Mouse (Mus musculus) adrenal gland, postnatal 4 days (tissue): ENCODE results near the gene Mcf2l. TPM values are rescaled to one million over a fixed set of nuclear protein-coding genes. Genes with fewer than 3 reads are reported as not detected.

Experiments
- DNase-seq, 2 experiments: peaks; one replicate each; pipeline ENCODE4 v3.0.0; 2021 to 2022; ENCODE audit warnings: low spot score in 2 of 2, mixed read lengths in 2 of 2
- total RNA-seq, 2 experiments: library from RNA; stranded (reverse); gene quantifications; 2 replicates each; pipeline ENCODE4 v1.2.3; 2021

The Mcf2l gene
- total RNA-seq, 2 experiments from 2014 or later: 37.7 to 49.5 TPM

DNA sequence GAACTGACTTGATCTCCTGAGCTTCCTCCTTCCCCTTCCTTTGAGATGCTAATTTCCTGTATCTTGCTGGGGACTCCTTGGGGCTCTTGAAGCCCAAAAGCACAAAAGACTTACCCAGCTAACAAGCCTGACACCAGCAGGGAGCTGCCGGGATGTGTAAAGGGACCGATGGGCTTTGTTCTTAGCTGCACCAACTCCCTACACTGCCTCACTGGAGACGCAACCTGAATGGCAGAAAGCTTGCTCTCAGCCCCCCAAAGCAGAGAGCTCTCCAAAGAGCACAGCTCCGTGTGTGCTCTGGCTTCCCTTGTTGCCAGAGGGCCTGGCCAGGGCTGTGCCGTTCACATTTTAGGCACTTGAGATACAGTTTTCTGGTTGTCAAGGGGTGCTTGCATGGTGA lies 2.1 kb upstream of the Mcf2l start:
- DNase-seq: no peak

DNA sequence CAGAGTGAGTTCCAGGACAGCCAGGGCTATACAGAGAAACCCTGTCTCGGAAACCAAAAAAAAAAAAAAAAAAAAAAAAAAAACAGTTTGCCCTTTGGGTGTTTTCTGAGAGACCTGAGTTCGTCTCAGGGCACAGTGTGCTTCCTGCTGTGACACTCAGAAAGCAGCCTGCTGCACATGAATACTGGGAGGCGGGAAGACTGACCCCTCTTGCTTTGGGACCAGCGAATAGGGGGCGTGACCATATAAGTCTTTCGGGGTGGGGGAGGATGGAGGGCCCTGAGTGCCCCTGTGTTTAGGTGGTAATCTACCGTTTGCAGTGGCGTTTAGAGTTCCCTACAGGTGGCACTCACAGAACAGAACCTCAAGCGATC lies 636 bp upstream of the Mcf2l start:
- no peak for DNase-seq

DNA sequence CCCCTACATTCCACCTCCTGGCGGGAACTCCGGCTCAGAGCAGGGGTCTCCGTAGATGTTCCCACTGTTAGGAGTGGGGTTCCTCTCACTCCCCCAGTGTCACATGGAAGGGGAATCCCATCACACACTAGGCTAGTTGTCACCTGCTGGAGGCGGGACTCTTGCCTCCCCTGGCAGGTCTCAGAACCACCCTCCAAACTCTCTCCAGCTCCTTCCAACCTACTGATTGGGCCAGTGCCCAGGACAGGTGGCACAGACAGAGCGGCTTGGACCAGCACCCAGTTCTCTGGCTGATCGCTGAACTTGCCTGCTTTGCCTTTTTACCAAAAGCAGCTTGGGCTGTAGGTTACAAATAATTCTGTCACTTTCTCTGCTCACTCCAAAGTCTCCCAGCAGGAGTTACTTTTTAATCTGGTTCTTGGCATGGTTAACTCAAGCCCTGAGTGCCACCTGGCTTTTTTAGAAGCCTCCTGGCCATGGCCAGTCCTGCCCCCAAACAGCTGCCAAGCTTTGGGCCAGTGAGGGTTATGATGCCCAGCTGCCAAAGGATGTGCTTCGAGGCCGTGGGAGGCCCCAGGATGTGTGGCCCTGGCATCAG lies 687 bp downstream of the Mcf2l start:
- DNase-seq: no peak

DNA sequence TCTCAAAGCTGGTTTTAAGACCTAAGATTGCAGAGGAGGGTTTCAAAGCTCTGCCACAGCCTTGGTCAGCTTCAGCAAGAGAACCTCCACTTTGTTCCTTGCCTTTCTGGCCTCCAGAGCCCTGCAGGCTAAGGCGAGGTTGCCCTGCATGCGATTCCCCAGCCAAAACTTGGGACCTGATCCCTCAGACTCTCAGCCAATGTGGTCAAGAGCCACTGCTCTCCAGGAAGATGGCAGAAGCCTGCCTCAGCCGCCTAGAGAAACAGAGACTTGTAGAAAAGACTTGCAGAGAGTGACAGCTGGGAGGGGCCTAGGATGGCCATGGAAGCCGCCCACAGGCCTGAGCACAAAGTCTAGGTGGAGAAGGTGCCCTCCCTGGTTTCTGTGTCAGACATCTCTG lies 1.4 kb downstream of the Mcf2l start:
- no peak for DNase-seq

DNA sequence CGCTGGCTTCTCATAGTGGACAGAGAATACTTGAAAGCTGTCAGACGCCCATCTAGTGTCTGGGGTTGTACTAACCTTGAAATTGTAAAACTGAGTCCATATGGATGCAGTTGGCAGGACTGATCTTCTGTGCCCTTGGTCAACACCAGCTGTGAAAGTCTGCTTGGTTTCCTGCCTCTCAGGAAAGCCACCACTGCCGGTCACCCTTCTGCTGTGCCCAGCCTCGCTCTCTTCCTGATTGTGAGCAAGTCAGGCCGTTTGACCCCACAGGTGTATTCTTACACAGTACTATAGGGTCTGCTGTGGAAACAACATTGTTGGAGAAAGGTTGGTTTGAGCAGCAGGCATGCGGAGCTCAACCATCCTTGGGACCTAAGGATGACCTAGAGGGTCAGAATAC lies 3.5 kb downstream of the Mcf2l start:
- DNase-seq: no peak

DNA sequence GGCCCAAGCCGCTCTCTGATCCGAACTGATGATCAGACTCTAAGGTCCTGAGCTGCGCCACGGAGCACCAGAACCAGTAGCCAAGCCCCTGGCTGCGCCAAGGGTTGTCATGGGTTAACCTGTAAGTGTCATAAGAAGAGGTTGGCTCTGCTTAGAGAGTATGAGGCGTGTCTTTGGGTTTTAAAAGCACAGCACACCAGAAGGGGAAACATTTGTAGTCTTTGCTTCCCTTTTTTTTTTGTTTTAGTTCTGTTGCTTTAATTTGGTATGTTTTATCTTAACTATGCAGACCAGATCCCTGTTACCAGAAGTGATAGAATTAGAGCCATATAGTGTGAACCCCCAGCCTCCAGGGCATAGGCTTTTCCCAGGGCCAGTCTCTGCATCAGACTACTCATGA lies 6.6 kb downstream of the Mcf2l start:
- DNase-seq: no peak

DNA sequence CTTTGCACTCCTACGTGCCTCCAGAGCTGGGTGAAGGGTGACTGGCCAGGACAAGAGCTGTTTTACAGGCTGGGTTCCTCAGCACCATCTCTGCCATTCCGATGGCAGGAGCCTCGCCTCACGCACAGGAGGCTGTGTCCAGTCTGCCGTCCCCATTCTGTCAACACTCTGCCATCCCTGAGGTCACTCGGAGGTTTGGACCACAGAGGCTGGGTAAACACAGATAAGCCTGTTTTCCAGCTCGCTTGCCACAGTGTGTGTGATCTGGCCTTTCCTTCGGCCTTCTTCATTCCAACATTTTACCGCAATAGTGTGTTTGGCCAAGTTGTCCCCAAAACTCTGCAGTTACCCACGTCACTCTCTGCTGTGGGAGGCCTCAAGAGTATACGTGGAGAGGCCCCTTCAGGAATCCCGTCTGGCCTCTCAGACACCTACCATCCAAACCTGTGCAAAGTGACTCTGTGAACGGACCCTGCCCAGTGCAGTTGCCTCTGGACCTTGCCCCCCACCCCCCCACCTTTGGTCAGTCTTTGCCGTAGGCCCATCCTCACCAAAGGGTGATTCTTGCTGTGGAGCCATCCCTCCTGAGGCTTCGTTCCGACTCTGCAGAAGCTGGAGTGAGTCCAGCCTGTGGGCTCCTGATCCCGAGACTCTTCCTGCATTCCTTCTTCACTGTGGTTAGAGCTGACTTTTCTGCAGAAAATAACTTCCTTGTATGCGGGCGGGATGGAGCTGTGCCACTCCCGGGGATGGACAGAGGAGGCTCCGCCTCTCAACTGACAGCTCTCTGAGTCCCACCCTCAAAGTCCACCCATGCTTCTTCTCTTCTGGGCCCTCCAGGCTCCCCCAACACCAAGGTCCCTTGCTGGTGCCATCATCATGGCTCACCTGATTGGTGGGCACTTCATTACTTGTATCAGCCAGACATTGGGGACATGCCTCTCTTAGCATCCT lies 9.7 kb downstream of the Mcf2l start:
- no peak for DNase-seq

DNA sequence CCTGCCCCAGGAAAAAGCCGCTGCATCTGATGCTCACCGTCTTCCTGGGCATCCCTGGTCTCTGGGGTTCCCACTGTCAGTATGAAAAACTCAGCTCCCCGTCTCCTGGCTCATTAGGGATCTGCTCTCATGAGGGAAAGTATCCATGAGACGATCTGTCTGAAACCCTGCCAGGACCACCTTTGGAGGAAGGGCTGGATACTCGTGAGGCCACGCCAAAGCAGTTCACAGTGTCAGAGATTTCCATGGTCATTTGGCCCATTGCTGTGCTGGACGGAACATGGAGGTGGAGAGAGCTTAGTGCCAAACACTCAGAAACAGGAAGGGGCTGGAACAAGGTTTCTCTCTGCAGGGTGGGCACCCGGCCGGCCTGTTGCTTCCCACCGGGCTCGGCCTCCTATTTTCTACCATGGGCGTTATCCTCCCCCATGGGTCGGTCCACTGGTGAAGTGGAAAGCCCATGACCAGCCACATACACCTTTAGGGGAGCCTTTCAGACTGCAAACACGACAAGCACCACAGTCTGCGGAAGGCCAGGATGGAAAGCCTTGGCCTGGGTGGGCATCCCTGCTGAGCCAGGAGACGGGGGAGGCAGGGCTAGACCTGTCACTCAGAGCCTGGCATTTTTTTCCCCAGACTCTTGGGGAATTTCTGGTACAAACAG lies 14.3 kb downstream of the Mcf2l start:
- no peak for DNase-seq

DNA sequence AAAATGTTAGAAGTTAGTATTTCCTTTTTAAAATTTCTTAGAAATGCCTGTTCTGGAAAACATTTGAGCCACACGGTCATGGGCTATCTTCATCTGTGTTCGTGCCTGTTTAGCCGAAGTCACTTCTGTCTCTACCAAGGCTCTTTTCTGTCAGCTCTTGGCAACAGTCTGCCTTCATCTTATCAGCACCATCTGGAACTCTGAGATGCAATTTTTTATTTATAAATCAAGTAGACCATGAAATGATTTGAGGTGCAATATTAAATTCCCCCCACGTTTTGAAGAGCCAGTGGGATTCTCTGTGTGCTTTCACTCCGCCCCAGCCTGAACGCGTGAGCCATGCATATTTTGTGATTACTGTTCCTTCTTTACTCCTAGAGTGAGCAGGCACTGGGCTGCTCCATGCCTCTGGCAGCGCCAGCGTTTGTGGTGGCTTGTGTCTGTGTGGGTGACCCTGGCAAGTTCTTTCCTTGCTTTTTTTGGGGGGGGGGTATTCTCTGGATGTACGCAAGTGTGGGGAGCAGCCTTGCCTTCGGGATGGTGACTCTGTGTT lies 15.5 kb downstream of the Mcf2l start:
- DNase-seq: no peak

DNA sequence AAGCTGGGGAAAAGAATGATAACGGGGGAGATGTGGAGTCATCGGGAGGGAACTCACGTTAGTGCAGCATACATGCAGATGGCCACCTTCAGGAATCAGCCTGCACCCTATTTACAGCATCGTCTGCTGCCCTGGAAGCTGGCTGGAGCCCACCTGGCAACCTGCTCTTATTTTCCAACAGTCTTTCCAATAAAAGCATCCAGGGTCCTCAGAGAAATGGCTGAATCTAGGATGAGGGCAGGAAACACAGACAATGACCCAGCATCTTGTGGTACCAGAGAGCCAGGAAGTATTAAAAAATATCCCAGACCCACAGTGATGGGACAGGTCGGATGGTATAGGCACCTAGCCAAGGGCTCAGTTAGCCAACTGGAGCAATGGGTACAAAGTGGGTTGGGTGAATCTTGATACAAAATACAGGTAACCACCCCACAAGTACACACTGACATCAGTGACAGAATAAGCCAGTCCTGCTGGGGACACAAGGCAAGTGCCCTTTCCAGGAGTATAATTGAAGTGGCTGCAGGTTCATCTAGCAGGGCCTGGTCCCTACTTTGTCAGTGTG lies 19.4 kb downstream of the Mcf2l start:
- DNase-seq: no peak

DNA sequence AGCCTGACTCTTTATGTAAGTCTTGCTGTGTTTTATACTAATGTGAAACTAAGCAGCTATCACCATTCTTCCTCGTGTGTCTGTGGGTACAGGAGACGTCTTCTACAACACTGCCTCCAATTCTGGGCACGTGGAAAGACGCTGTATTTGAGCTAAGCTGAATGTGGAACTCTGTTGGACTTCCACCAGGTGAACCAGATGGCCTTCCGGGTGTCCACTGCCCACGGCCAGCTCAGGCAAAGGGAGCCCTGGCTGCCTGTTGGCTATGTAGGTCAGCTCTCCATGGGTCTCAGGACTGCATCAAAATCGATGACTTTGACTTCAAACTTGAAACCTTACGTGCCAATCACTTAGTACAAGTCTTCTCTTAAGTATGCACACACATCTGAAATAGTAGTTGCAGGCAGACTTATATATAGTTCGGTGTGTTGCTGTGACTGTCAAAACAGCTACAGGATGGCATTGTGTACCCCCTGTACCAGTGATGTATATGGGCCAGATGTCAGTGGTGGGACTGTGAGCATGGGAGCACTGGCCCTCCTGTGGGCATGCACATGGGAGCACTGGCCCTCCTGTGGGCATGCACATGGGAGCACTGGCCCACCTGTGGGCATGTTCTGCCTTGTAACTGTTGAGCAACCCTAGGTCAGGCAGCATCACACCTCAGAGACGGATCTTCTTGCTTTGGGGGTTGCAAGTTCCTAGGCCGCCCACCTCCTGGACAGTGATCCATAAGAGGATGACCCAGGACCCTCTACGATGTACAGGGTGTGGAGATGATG lies 20.4 kb downstream of the Mcf2l start:
- DNase-seq: no peak

DNA sequence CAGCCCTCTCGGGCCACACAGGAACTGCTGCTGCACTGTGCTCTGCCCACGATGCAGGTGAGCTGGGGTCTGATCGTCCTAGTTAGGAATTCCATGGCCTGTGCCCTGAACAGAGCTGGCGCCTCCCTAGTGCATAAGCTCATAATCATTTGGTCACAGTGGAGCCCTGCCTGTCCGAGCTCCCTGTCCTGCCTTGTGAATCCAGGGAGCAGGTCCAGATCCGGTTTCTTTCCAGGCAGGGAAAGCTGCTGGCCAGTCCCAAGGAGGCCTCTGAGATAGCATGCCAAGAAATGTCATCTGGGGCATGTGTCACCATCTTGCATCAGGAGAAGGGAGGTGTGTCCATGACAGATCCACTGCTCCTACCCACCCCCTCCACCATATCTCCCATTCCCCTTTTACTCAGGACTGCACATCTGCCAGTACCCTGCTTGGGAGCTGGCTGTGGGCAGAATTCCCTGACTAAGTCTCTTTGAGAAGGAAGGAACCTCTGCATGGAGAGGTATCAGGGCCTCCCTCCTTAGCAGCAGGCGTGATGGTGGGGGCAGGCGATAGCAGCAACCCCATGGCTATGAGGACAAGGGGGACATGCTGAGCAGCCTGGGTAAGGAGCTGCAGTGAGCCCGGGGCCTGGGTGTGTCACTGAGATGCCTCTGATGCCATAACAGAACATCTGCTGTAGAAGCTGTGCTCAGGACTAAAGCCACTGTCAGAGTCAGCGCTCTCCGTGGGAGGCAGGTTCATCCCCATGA lies 21.4 kb downstream of the Mcf2l start:
- no peak for DNase-seq

DNA sequence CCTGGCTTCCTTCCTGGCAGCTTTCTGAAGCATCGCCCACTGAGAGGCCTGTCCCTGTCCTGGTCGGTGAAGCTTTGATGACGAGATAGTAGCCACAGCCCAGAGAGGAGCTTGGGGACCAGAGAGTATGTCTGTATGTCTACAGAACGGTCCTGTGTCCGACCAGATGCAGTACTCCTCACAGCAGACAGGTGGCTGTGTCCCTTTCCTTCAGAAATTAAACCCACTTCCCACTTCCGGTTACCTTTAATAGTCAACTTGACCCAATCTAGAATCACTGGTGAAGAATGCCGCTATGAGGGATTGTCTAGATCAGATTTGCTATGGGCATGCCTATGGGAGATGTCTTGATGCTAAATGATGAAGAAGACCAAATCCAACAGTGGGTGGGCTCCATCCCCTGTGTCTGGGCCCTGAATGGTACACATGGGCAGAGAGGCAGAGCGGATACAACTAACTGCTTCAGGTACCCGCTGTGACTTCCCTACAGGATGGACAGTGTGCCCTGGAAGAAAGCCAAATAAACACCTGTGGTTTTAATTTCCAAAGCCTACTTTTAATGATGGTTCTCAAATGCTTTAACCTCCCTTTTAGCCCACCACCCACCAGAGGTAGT lies 22.0 kb downstream of the Mcf2l start:
- no peak for DNase-seq

DNA sequence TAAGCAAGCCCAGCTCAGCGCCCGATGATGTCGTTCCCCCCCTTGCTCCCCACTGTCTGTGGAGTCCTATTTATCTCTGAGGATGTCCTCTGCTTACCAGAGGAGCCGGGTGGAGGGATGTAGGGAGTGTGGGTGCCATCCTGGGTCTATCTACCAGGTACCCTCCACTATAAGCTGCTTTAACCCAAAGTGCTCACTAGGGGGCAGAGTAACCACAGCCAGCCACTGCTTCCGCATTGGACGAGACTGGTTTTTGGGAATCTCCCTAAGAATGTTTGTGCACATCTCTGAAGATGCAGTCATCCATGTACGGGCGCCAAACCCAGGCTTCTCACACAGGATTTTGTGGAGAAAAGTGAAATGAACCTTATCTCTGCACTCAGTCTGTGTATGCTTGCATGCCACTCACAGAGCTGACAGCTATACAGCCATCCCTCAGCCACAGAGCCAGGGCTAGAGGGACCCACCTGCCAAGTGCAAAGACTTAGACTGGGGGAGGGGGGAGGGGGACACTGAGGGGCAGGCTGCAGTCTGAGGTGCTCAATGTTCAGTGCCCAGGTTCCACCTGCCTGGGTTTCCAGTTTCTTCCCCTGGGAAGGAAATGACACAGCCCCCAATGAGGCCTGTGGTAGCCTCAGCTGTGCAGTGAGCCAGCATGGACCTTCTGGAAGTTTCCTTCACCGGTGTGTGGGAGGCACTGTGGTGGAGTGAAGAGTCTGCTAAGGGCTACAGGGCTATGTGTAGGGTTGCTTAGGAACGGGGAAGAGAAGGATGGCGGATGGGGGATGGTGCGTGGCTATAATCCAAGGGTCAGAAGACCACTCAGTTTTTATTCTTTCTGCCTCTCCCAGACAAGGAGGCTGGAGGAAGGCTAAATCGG lies 23.1 kb downstream of the Mcf2l start:
- DNase-seq: peak in 1 of 2 experiments; percentile 25

DNA sequence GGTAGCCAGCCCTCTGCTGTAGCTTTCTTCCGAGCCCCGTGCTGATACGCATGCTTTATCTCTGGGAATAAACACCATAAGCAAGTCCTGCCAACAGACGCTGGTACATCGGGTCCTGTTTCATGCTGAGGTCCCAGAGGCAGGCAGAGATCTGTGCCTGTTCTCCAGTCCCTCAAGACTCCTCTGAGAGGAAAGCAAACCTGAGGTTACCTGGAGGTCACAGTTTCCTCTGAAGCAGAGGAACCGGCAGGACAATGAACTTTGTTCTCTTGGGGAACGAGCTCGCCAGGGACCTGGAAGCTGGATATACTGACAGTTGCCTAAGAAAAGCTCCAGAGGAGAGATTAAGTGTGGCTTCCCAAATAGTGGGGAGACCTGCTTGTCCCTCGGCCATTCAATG lies 24.2 kb downstream of the Mcf2l start:
- DNase-seq: no peak

DNA sequence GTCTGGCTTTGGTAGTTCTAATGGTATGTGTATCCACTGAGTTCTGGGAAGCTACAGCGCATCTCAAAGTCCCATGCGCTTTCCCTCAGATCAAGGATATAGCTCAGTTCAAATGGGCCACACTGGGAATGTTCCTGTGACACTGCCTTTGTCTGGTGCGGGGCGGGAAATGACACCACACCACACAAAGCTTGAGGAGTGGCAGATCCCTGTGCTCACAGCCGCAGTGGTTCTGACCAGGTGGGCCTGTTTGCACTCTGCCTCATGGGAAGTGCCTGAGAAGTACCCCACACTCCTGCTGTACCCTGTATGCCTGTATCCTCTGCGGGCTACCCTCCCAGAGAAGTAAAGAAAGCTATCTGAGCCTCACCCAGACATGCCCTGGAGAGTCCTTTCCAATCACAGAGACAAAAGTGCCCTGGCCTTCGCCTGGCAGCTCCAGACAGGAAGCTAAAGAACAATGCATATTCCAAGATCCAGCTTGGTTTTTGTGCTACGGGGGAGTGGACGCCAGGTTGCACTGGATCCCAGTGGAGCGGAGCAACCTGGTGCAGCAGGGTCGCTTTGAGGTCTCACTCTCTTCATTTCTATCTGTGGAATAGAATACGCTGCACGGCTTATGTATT lies 30.3 kb downstream of the Mcf2l start:
- no peak for DNase-seq

DNA sequence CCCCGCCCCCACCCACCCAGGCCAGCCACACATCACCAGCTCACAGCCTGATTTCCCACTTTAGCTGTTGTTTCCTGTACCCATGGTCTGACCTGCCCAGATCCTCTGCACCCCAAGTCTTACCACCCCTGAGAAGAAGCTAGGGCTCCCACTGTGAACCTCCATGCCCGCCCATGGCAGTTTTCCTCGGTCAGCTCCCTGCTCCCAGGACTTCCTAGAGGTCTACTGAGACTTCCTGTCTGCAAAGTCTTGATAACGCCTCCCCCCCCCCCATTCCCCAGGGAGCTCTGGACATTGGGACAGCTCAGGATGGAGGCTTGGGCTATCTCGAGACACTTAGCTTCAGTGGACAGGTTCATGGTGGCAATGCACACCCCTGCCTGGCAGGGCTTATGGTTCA lies 31.5 kb downstream of the Mcf2l start:
- DNase-seq: no peak
